Mouse (Mus musculus) splenic B cell, adult 2 months (primary cell): Measurements from ENCODE around the gene Olfr222.

Experiments used
- DNase-seq: peaks from one replicate; pipeline ENCODE4 v3.0.0-alpha.2; 2011; ENCODE audit warnings: low read depth, low spot score
- H3K27me3 ChIP-seq: 2 replicates; pipeline ENCODE4 v1.6.1; 2012; ENCODE audit warnings: mild to moderate bottlenecking, low read length, moderate library complexity, mixed read lengths; ENCODE audit not compliant: control insufficient read depth, poor library complexity, insufficient read depth, severe bottlenecking
- H3K36me3 ChIP-seq: 2 replicates; pipeline ENCODE4 v1.6.1; 2012; ENCODE audit warnings: mild to moderate bottlenecking, low read length, moderate library complexity, mixed read lengths; ENCODE audit not compliant: control insufficient read depth, poor library complexity, insufficient read depth, severe bottlenecking

Gene Olfr222

DNA sequence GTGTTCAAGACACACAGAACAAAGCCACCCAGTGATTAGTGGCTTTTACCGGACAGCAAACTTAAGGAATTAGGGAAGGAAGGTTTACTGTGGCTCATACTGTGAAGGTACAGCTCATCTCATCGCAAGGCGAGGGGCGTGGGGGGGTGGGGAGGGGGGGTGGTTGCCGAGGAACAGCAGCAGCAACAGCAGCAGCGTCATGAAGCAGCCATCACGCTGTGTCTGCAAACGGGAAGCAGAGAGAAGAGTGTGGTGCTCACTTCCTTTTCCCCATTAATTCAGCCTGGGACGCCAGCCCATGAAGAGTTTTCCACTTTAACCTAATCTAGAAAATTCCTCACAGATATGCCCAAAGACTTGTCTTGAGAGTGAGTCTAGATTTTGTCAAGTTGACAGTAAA lies 13.2 kb downstream of the Olfr222 start:
- no peak for DNase-seq
- Histone ChIP-seq H3K36me3 (no peaks in the 10 kb centered on the region), H3K27me3 (no peaks in the 10 kb centered on the region)

GRCm38 (mm10) chr11:59562336-59562735 lies 13.7 kb downstream of the Olfr222 start:
- Histone ChIP-seq H3K27me3 (no peaks in the 10 kb centered on the region), H3K36me3 (no peaks in the 10 kb centered on the region)
- DNase-seq = no peak

- Histone ChIP-seq H3K27me3 (no peaks in the 10 kb centered on the region), H3K36me3 (no peaks in the 10 kb centered on the region)
- no peak for DNase-seq
Observed at GRCm38 (mm10) chr11:59560906-59561305, 15.1 kb downstream of the Olfr222 start.

DNA sequence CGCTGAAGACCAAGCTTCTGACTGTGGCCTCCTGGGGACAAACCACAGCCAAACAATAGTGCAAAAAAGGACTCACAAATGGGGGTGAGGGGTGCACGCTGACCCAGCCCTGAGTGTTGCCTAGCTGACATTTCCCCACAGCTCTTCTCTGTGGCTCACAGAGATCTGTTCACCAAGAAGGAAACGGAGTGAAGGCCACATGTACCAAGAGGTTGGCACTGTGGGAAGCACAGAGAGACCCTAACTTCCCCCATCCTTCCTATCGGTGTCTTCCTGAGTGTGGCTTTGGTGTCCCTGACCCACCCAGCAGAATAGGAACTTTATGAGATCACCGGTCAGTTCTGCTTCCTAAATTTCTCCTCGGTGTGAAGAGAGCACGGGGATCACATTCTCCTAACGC lies 21.5 kb downstream of the Olfr222 start:
- Histone ChIP-seq H3K27me3 (no peaks in the 10 kb centered on the region), H3K36me3 (no peaks in the 10 kb centered on the region)
- no peak for DNase-seq

- H3K36me3 ChIP-seq = no peaks in the 10 kb centered on the region
- no peaks in the 10 kb centered on the region for H3K27me3 ChIP-seq
- DNase-seq = no peak
Observed at GRCm38 (mm10) chr11:59554127-59554526, 21.9 kb downstream of the Olfr222 start.

- Histone ChIP-seq H3K27me3 (no peaks in the 10 kb centered on the region), H3K36me3 (no peaks in the 10 kb centered on the region)
- DNase-seq = no peak
Observed at GRCm38 (mm10) chr11:59544005-59544404, 32.0 kb downstream of the Olfr222 start.

DNA sequence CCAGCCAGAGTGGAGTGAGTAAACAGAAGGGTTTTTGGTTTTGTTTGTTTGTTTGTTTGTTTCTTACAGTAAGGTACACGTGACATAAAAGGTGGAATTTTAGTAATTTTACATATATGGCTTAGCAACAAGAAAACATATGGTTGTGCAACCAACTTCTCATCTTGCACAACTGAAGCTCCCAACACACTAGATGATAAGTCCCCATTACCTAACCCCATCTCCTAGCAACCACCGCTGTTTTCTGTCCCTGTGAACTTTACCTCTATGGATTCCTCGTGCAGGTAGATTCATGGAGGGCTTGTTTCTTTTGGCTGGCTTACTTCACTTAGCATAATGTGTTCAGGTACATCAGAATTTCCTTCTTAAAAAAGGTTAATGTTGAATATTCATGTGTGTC lies 32.7 kb downstream of the Olfr222 start:
- Histone ChIP-seq H3K27me3 (no peaks in the 10 kb centered on the region), H3K36me3 (no peaks in the 10 kb centered on the region)
- no peak for DNase-seq

DNA sequence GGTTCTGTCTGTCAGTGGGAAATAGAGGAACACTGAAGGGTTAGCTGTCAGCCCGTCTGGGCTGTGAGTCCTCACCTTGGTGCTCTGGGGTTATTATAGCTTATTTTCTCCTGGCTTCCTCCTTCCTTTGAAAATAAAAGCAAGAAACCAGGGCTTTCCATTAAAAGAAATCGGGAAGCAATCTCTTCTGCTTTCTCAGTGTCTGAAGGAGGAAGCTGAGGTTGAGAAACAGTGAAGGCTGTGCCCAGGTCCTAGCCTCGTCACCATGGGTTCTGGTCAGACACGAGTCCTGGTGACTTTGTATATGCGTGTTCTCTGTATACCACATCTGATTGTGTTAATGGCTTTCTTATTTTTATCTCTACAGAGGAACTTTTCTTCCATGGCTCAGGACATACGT lies 33.6 kb downstream of the Olfr222 start:
- H3K36me3 ChIP-seq = no peaks in the 10 kb centered on the region
- H3K27me3 ChIP-seq = no peaks in the 10 kb centered on the region
- DNase-seq = no peak

DNA sequence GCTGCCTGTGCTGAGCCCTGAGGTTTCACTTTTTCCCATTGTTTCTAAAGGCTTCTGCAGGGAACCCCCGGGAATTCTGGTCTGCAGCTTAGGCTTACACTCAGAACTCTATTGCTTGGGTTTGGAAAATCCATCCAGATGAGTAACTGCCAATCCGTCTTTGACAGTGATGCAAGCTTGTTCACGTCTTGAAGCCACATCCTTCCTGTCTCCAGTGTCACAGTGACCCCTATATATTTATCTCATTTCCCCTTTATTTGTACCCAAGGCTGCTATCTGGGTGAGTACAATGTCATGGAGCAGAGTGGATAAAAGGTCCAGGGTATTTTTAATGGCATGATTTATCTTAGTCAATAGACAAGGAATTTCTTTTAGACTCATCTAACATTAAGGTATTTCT lies 34.7 kb downstream of the Olfr222 start, which contains the start of gene Nlrp3:
TSS of gene Nlrp3 (plus strand) at position 245 of the 400 bp plus-strand sequence.
- Histone ChIP-seq H3K27me3 (no peaks in the 10 kb centered on the region), H3K36me3 (no peaks in the 10 kb centered on the region)
- DNase-seq = no peak

GRCm38 (mm10) chr11:59540123-59540522 lies 35.9 kb downstream of the Olfr222 start:
- no peak for DNase-seq
- Histone ChIP-seq H3K36me3 (no peaks in the 10 kb centered on the region), H3K27me3 (no peaks in the 10 kb centered on the region)

DNA sequence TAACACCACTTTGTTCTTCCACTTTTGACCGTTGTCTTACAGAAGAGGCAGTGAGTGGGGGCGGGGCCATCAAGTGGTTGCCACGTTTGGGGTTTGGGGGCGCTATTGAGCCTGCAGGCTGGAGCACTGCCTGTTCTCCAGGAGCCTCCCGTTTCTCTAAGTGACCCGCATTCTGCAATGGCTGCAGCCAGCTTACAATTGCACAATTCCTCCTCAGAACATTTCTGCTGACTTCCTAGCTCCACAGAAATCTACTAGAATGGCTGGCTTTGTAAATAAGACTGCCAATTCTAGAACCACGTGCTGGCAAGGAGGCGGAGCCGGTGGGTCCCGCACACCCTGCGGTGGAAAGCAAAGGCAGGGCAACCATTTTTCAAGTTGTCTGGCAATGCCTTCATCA lies 37.6 kb downstream of the Olfr222 start:
- no peaks in the 10 kb centered on the region for H3K27me3 ChIP-seq
- peak; percentile 22 for DNase-seq
- H3K36me3 ChIP-seq = no peaks in the 10 kb centered on the region

GRCm38 (mm10) chr11:59537218-59538130 lies 38.6 kb downstream of the Olfr222 start:
- peak; percentile 36 for DNase-seq
- Histone ChIP-seq H3K27me3 (no peaks in the 10 kb centered on the region), H3K36me3 (no peaks in the 10 kb centered on the region)

- no peak for DNase-seq
- no peaks in the 10 kb centered on the region for H3K36me3 ChIP-seq
- H3K27me3 ChIP-seq = no peaks in the 10 kb centered on the region
Observed at GRCm38 (mm10) chr11:59531562-59531961, 44.5 kb downstream of the Olfr222 start.

DNA sequence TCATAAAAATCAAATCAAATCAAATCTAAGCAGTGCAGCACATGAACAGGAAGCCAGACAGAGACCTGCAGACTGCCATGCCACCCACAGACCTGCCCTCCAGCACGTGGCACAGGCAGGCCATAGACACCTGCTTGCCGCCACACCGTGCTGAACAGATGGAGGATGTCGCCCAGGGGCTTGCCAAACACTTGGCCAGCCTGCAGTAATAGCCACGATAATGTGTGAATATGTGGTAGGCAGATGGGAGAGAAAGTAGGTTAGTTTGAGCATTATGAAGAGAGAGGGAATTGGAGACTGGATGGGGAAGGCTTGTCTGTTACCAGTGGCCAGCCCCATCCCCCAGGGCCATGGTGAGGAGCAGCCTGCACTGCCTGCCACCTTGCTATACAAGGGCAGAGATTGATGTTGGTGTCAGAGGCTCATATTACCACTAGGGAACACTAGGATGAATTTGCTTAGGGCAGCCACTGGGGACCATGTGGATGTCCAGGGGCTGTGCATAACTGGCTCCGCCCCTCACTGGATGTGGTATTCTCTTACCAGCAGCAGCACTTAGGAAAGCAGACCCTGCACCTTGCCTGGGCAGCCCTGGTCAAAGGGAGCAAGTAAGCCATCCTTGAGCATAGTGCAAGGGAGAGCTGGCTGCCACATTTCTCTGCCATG lies 45.0 kb downstream of the Olfr222 start:
- H3K27me3 ChIP-seq = no peaks in the 10 kb centered on the region
- H3K36me3 ChIP-seq = no peaks in the 10 kb centered on the region
- DNase-seq = no peak

GRCm38 (mm10) chr11:59530221-59530620 lies 45.8 kb downstream of the Olfr222 start:
- Histone ChIP-seq H3K36me3 (no peaks in the 10 kb centered on the region), H3K27me3 (no peaks in the 10 kb centered on the region)
- DNase-seq = no peak
